Mouse (Mus musculus): ENCODE measurements around the gene Sh3rf3.

DNA sequence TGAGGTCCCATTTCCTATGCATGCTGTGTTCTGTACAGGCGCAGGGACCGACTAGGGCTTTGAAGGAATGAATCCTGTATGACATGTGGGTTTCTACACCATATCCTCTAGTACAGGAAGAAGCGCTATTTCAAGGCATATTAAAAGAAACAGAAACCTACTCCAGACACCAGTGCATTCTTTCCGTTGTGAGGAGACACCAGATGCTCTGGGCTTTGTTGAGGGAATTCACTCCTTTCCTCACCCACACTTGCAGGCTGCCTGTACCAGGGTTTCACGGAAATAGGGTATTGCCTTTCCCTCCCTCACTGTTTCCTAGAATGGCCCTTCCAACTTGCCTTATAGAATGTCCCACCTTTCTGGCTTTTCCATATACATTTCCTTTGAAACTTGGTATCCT lies 113.4 kb downstream of the Sh3rf3 start:
- TF ChIP-seq CTCF (IDR thresholded peaks at IDR 0.05; ENCODE audit: low read depth) (no peak), EP300 (IDR thresholded peaks at IDR 0.05; ENCODE audit: low read depth) (no peak)

All from liver, embryonic 14.5 days (tissue).